Mouse (Mus musculus) ZHBTc4 (cell line): ENCODE measurements around the gene Erbb4.

Experiments
- DNase-seq: peaks from one replicate; pipeline ENCODE4 v3.0.0-alpha.2; 2011; ENCODE audit warnings: low read depth, low spot score

The Erbb4 gene

GRCm38 (mm10) chr1:69027816-69028215 lies 80.0 kb downstream of the Erbb4 start:
- no peak for DNase-seq

GRCm38 (mm10) chr1:69024858-69025257 lies 83.0 kb downstream of the Erbb4 start:
- no peak for DNase-seq

GRCm38 (mm10) chr1:69023157-69023925 lies 84.5 kb downstream of the Erbb4 start:
- DNase-seq: no peak

GRCm38 (mm10) chr1:69009800-69010505 lies 97.9 kb downstream of the Erbb4 start:
- DNase-seq: no peak

- no peak for DNase-seq
Measured at GRCm38 (mm10) chr1:69001371-69001770, 106.5 kb downstream of the Erbb4 start.

- DNase-seq: no peak
Measured at GRCm38 (mm10) chr1:68979251-68979650, 128.6 kb downstream of the Erbb4 start.

- DNase-seq: no peak
Measured at GRCm38 (mm10) chr1:68978571-68978970, 129.3 kb downstream of the Erbb4 start.

- no peak for DNase-seq
Measured at GRCm38 (mm10) chr1:68973355-68974127, 134.3 kb downstream of the Erbb4 start.

- DNase-seq: no peak
Measured at GRCm38 (mm10) chr1:68964127-68964526, 143.7 kb downstream of the Erbb4 start.

GRCm38 (mm10) chr1:68961365-68962116 lies 146.3 kb downstream of the Erbb4 start:
- no peak for DNase-seq

- DNase-seq: no peak
Measured at GRCm38 (mm10) chr1:68956766-68957533, 150.9 kb downstream of the Erbb4 start.

GRCm38 (mm10) chr1:68955482-68955881 lies 152.4 kb downstream of the Erbb4 start:
- no peak for DNase-seq

GRCm38 (mm10) chr1:68943141-68943540 lies 164.7 kb downstream of the Erbb4 start:
- no peak for DNase-seq

- no peak for DNase-seq
Measured at GRCm38 (mm10) chr1:68934804-68935203, 173.1 kb downstream of the Erbb4 start.

- DNase-seq: no peak
Measured at GRCm38 (mm10) chr1:68933330-68934065, 174.4 kb downstream of the Erbb4 start.

- DNase-seq: no peak
Measured at GRCm38 (mm10) chr1:68917828-68918227, 190.0 kb downstream of the Erbb4 start.

GRCm38 (mm10) chr1:68892041-68892440 lies 215.8 kb downstream of the Erbb4 start:
- DNase-seq: no peak

- no peak for DNase-seq
Measured at GRCm38 (mm10) chr1:68886823-68887222, 221.0 kb downstream of the Erbb4 start.

GRCm38 (mm10) chr1:68874954-68875353 lies 232.9 kb downstream of the Erbb4 start:
- DNase-seq: no peak

GRCm38 (mm10) chr1:68873635-68874020 lies 234.2 kb downstream of the Erbb4 start:
- no peak for DNase-seq
